Mouse (Mus musculus) stomach, embryonic 14.5 days (tissue): ENCODE measurements at regions not wholly inside any gene's neighbourhood (a gene's known extent, or its start where the extent isn't known, plus 50 kb on each side); places are given as distances from the start of the nearest gene placed in this dataset.

Experiments
- ATAC-seq: fragments of 200-750 bp; cut with Nextera tagmentation; 2 replicates; pipeline ENCODE4 v1.8.0; 2017; ENCODE audit warnings: low read depth, moderate TSS enrichment; ENCODE audit not compliant: insufficient number of reproducible peaks, insufficient read depth, low FRiP score
- H3K27ac ChIP-seq: fragments of 300-500 bp; sonication (generic); 2 replicates; pipeline ENCODE4 v1.5.1; 2014; ENCODE audit warnings: mild to moderate bottlenecking, low read length, moderate library complexity, mixed read lengths
- H3K27me3 ChIP-seq: fragments of 300-500 bp; sonication (generic); 2 replicates; pipeline ENCODE4 v1.6.1; 2014; ENCODE audit warnings: low read length, control low read depth, mixed read lengths; ENCODE audit not compliant: control insufficient read depth, insufficient read depth
- H3K36me3 ChIP-seq: fragments of 300-500 bp; sonication (generic); 2 replicates; pipeline ENCODE4 v1.6.1; 2014; ENCODE audit warnings: mild to moderate bottlenecking, control low read depth, low read length, moderate library complexity, mixed read lengths; ENCODE audit not compliant: control insufficient read depth, insufficient read depth
- H3K4me1 ChIP-seq: fragments of 300-500 bp; sonication (generic); 2 replicates; pipeline ENCODE4 v1.6.1; 2014; ENCODE audit warnings: low read length, control low read depth, mixed read lengths; ENCODE audit not compliant: control insufficient read depth, insufficient read depth
- H3K4me2 ChIP-seq: fragments of 300-500 bp; sonication (generic); replicated peaks from 2 replicates; pipeline ENCODE4 v1.6.1; 2014; ENCODE audit warnings: low read depth, low read length, control low read depth
- H3K4me3 ChIP-seq: fragments of 300-500 bp; sonication (generic); 2 replicates; pipeline ENCODE4 v1.5.1; 2014; ENCODE audit warnings: low read depth, low read length, control low read depth
- H3K9ac ChIP-seq: fragments of 300-500 bp; sonication (generic); replicated peaks from 2 replicates; pipeline ENCODE4 v1.6.1; 2014; ENCODE audit warnings: low read depth, mild to moderate bottlenecking, control low read depth, low read length, moderate library complexity, mixed read lengths
- H3K9me3 ChIP-seq: fragments of 300-500 bp; sonication (generic); 2 replicates; pipeline ENCODE4 v1.6.1; 2016; ENCODE audit warnings: low read depth, low read length, control low read depth; ENCODE audit not compliant: control insufficient read depth
- WGBS: fragments of 180-500 bp; shearing (Covaris S2); extraction: QIAGEN DNeasy Blood & Tissue Kit; methylation state at CpG from one replicate; pipeline ENCODE4 v1.1.7; 2014; 5-methylcytosine and 5-hydroxymethylcytosine counted together

DNA sequence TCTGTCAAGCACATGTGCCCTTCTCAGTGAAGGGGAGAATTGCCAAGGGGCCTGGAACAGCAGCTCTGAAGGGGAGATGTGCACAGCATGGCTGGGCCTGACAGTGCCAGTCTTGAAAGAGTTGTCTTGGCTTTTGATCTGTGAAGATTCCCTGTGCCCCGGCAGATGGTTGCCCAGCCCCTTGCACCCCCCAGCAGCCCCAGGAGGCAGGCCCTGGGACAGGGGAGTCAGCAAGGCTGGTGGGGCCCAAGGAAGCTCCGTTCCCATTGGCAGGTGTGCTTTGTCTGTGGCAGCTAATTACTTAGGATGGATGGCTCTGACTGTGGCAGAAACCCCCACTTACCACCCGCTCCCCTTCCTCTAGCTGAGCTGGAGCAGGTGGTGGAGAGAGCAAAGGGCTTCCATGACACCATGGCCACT, 58.6 kb downstream of the Tspan17 start:
- ATAC-seq = no peak
- Histone ChIP-seq H3K4me2 (no peak overlapping the region), H3K9ac (no peak overlapping the region), H3K27me3 (no peaks in the 10 kb centered on the region), H3K27ac (no peak overlapping the region), H3K4me1 (no peaks in the 10 kb centered on the region), H3K36me3 (no peaks in the 10 kb centered on the region), H3K9me3 (no peaks in the 10 kb centered on the region), H3K4me3 (no peak overlapping the region)
- 24% methylated on average over 3 of the region's 3 CpGs for WGBS

DNA sequence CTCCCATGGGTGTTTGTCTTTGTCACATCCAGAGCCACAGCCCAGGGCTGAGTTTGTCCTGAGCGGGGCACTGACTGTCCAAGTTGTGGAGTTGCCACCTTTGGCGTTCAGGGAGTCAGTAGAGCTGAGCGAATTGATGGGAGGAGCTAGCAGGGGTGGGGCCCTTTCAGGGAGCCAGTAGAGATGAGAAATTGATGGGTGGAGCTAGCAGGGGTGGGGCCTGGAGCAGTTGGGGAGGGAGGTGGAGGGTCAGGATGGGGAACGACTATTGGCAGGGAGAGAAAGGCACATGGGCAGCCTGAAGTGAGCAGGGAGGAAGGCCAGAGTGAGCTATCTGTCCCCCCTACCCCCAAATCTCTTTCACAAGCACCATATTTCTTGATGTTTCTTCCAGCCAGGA, 62.0 kb downstream of the Tspan17 start:
- Histone ChIP-seq H3K4me1 (no peaks in the 10 kb centered on the region), H3K36me3 (no peaks in the 10 kb centered on the region), H3K9ac (no peak overlapping the region), H3K27ac (no peak overlapping the region), H3K9me3 (no peaks in the 10 kb centered on the region), H3K27me3 (no peaks in the 10 kb centered on the region), H3K4me2 (no peak overlapping the region), H3K4me3 (no peak overlapping the region)
- no peak for ATAC-seq
- 52% methylated on average over 4 of the region's 4 CpGs for WGBS

DNA sequence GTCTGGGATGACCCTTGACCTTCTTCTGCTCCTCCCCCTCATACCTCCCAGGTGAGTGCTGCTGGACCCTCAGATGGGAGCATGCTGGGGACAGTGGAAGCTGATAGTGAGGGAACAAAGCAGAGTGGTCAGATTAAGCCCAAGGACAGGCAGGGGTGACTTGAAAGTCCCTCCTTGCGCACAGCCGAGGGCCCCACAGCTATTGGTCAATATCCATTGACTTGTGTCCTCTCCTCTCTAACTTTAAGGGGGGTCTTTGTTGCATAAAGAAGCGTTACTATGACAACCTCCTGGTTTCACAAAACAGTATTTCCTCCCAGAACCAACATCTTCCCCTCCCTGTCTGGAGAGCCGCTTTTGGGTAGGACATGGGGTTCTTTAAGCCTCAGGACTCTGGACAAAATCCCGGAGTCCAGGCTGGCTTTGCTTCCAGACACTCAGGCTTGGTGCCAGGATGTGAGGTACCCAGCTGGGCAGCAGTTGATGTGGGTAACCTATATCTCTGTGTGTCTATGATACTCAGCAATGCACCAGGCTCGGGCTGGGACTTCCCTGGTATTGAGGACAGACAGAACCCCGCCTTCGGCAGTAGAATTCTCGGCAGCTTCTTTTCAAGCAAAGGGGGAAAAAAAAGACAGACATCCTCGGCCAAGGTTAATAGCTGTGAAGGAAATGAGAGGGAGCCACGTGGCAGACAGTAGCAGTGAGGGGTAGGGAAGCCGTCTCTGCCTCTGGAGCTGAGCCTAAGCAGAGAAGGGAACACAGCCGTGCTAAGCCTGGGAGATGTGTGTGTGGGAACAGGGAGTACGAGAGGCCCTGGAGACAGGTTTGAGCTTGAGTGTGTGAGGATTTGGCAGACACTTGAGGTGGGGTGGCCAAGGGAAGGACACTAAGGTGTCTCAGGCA, 66.4 kb downstream of the Tspan17 start:
- WGBS = 55% methylated on average over 14 of the region's 14 CpGs
- ATAC-seq = no peak
- H3K27me3 ChIP-seq = no peaks in the 10 kb centered on the region
- no peak overlapping the region for H3K4me3 ChIP-seq
- H3K9ac ChIP-seq = no peak overlapping the region
- no peak overlapping the region for H3K4me2 ChIP-seq
- H3K36me3 ChIP-seq = no peaks in the 10 kb centered on the region
- H3K9me3 ChIP-seq = no peaks in the 10 kb centered on the region
- no peaks in the 10 kb centered on the region for H3K4me1 ChIP-seq
- H3K27ac ChIP-seq = no peak overlapping the region

DNA sequence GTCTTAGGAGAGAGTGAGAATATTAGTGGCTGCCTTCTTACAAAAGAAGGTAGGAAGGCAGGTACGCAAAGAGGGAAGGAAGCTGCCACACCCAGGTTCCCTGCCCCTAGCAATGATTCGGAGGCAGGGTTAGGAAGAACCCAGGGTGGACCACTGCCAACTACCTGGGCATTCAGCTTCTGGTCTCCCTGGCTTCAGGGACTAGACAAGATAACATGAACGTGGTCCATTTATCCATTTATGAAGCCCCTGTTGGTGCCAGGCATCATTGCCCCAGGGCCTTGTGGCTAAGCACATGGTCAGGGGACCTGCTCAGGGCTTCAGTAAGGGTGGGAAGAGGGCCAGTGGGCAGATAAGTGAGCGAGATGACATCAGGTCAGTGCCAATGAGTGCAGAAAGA, 73.8 kb downstream of the Tspan17 start:
- no peaks in the 10 kb centered on the region for H3K9me3 ChIP-seq
- no peak overlapping the region for H3K4me2 ChIP-seq
- no peak for ATAC-seq
- H3K9ac ChIP-seq = no peak overlapping the region
- no peak overlapping the region for H3K27ac ChIP-seq
- H3K27me3 ChIP-seq = no peaks in the 10 kb centered on the region
- H3K4me3 ChIP-seq = no peak overlapping the region
- 80% methylated on average over 4 of the region's 4 CpGs for WGBS
- no peaks in the 10 kb centered on the region for H3K36me3 ChIP-seq
- no peaks in the 10 kb centered on the region for H3K4me1 ChIP-seq

DNA sequence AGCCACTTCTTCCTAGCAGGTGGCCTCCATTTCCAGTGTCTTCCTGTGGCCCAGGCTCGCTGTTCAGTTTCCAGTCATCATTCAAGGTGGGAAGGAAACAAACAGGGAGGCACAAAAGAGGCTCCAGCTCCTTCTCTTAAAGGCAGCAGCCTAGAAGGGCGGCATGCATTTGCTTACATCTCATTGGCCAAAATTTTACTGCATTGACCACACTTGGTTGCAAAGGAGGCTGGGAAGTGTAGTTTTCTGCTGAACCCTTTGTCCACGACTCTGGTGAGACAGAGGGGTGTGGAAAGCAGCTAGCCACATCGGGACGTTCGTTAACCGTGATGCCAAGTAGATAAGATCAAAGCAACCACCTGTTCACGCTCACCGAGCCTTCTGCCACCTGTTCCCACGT, 74.9 kb downstream of the Tspan17 start:
- Histone ChIP-seq H3K27ac (no peak overlapping the region), H3K9me3 (no peaks in the 10 kb centered on the region), H3K27me3 (no peaks in the 10 kb centered on the region), H3K4me2 (no peak overlapping the region), H3K4me3 (no peak overlapping the region), H3K36me3 (no peaks in the 10 kb centered on the region), H3K9ac (no peak overlapping the region), H3K4me1 (no peaks in the 10 kb centered on the region)
- ATAC-seq = no peak
- 40% methylated on average over 10 of the region's 10 CpGs for WGBS

DNA sequence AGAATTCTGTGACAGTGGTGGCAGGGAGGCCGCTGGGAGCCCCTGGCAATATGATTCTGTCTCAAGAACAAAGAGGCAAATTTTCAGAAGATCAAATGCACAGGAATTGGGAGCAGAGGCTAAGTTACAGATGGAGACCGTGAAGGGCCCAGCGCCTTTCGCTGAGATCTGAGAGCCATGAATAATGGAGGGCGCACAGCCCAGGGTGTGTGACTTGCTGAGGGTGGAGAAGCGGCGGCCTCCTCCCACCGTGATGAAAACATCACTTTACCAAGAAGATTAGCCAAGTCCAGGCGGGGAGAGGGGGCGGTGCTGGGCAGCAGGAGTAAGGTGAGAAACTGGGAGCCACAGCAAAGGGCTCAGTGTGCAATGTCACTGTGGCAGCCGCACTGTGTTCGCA, 77.2 kb upstream of the Unc5a start:
- Histone ChIP-seq H3K4me1 (no peaks in the 10 kb centered on the region), H3K9me3 (no peaks in the 10 kb centered on the region), H3K4me3 (no peak overlapping the region), H3K4me2 (no peak overlapping the region), H3K36me3 (no peaks in the 10 kb centered on the region), H3K27me3 (peaks cover 20% of the 10 kb centered on the region), H3K9ac (no peak overlapping the region), H3K27ac (no peak overlapping the region)
- ATAC-seq = no peak
- 18% methylated on average over 12 of the region's 12 CpGs for WGBS

DNA sequence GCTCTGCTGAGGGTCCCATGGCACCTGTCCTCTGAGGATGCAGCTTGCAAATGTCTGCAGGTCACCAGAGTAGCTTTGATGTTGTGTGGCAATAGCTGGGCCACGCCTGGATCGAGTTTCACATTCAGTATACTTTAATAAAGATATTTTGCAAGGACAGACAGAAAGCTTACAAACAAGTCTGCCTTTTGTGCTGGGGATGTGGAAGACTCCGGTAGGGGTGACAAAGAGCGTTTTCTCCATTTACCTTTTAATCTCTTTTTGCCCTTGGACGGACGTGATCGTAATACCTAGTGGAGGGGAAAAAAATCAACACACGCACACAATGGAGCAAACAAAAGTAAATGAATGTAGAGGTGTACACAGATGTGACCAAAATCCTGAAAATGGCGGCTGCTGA, 75.3 kb upstream of the Unc5a start:
- Histone ChIP-seq H3K4me3 (no peak overlapping the region), H3K4me2 (no peak overlapping the region), H3K27ac (no peak overlapping the region), H3K36me3 (no peaks in the 10 kb centered on the region), H3K9ac (no peak overlapping the region), H3K9me3 (no peaks in the 10 kb centered on the region), H3K4me1 (no peaks in the 10 kb centered on the region), H3K27me3 (peaks cover 20% of the 10 kb centered on the region)
- ATAC-seq = no peak
- 50% methylated on average over 9 of the region's 9 CpGs for WGBS

DNA sequence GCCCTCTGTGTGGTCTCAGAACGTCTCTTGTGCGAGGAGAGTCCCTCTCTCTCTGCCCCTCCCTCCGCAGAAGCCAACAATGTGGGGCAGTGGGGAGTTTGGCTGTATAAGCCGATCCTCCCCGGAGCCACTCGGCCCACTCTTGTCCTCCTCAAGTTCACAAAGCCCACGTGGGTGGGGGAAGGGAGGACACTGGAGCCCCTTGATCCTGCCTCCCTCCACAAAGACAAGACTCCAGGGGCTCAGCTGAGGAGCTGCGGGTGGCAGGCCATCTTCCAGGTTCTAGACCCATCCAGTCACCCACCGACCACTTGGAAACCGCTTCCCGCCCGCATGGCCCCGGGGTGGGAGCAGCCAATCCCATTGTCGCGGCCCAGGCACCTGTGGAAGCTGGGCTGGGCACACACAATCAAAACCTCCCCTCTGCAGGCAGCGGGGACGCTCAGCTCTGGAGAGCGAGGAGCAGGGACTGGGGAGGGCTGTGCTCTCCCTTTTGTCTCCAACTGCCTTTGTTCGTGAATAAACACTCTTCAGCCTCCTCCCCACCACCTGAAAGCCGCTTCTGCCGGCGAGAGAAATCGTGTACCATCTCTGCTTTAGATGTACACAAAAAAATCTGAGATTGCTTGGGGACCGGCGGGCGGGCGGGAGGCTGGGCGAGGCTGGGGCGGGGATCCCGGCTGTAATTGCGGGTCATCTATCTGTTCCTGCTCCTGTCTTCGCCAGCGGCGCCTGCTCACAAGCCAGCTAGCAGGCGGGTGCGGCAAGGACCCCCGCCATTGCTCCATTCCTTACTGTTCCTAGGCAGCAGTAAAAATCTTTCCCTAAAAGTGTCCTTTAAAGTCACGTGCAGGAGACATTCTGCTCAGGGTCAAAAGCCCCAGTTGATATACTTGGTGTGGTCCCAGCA, 74.7 kb upstream of the Unc5a start:
- no peak overlapping the region for H3K9ac ChIP-seq
- ATAC-seq = no peak
- no peaks in the 10 kb centered on the region for H3K4me1 ChIP-seq
- H3K4me2 ChIP-seq = no peak overlapping the region
- H3K9me3 ChIP-seq = no peaks in the 10 kb centered on the region
- no peaks in the 10 kb centered on the region for H3K36me3 ChIP-seq
- no peak overlapping the region for H3K4me3 ChIP-seq
- peaks cover 20% of the 10 kb centered on the region for H3K27me3 ChIP-seq
- no peak overlapping the region for H3K27ac ChIP-seq
- WGBS = 1% methylated on average over 38 of the region's 38 CpGs
